Mouse (Mus musculus): ENCODE measurements around the gene Stard5.
A peak's percentile ranks its signal among the peaks of the same experiment; 100 is the strongest.

Gene Stard5

DNA sequence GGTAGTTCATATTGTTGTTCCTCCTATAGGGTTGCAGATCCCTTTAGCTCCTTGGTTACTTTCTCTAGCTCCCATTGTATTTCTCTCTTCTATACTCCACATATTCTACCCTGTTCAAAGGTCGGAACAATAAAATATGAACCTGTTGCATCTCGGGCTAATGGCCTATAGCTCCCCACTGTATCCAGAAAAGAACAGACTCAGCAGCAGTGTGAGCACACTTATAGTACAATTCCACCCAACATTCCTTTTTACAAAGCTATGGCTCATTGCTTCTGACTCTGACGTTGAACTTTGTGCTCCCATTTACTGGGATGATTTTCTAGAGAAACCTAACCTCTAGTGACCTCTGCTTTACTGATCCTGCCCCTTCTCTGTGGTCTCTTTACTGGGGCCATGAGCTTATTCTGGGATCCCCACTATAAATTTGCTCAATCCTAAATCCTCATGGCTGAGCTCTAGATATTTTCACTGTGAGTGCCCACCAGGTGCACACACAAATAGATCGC lies 34.4 kb downstream of the Stard5 start:
- DNase-seq = no peak

GRCm38 (mm10) chr7:83667936-83668645 lies 36.3 kb downstream of the Stard5 start:
- no peak for DNase-seq

DNA sequence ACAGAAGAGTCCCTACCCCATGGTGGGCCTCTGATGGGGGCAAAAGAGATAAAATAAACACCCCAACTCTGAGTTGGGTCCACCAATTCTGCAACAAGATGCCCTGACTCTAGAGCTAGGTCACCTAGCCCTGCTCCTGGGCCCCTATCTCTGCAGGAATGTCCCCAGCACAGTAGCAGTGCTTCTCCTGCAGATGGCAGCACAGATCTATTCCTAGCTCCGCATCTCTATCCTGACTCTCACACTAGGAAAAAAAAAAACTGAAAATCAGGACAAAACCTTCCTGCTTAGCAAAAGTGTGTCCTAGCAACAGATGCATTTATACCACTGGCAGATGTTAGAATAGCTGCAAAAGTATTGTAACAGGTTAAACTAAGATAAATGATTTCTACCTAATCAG lies 37.0 kb downstream of the Stard5 start:
- peak; percentile 63 to 74 for DNase-seq

DNA sequence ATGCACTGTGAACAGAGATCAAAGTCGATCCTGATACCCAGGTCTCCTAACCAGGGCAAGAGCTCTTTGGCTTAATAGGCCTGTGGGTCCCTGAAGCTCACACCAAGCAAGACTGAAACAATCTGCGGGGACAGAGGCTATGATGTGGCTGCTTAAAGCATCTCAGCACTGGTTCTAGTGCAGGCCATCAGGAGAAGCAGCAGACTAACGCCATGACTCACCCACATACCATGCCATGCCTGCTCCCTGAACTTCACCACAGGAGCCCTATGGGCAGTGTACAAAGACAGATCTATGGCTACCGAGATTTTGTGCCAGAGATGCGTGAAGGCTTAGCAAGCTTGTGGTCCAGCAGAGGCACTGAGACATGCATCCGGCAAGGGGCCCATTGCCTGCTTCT lies 39.8 kb downstream of the Stard5 start:
- DNase-seq = no peak

DNA sequence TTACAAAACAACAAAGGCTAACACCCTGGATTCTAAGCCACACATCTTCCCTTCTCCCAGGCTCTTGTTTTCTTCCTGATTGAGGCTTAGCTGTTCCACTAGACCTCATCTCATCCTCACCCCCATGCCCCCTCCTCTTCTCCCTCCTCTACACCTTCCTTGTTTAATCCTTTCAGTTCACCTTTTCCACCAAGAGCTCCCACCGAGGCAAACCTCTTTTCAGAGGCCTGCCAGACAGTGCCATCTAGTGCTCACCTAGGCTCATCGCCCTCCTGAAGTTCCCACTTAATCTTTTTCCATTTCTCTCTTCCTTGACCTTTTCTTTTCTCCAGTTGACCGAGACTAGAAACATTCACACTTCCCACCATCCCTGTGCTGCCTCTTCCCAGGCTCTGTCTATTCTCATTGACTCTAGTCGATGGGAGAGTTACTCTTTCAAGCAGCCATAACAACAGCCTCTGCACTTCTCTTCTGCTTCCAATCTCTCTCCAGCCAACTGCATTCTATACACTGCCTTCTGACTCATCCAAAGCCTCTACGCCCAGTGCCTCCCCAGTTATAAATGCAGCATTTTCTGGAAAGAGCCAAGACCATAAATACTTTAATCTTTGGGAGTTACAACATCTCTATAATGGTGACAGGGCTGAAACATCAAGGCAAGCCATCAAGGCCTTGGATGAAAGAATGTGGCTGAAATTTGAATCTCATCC lies 43.9 kb downstream of the Stard5 start:
- peak; percentile 51 to 52 for DNase-seq

GRCm38 (mm10) chr7:83677296-83677695 lies 45.5 kb downstream of the Stard5 start:
- no peak for DNase-seq

DNA sequence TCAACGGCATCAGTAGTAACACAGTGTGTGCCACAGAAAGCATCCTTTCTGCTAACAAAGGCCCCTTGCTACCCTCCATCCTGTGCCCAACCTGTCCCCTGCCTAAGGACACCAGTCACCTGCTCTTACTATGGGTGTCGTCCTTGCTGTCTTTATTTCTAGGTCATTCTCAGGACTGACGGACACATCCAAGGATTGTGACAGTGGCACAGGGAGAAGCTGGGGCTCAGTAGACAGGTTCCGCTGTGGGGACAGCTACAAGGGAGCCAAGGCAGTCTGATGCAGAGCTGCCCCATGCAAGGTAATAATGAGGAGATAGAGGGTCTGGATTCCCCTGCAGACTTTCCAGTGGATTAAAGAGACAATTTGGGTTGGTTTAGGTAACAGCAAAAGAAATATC lies 46.7 kb downstream of the Stard5 start:
- no peak for DNase-seq

DNA sequence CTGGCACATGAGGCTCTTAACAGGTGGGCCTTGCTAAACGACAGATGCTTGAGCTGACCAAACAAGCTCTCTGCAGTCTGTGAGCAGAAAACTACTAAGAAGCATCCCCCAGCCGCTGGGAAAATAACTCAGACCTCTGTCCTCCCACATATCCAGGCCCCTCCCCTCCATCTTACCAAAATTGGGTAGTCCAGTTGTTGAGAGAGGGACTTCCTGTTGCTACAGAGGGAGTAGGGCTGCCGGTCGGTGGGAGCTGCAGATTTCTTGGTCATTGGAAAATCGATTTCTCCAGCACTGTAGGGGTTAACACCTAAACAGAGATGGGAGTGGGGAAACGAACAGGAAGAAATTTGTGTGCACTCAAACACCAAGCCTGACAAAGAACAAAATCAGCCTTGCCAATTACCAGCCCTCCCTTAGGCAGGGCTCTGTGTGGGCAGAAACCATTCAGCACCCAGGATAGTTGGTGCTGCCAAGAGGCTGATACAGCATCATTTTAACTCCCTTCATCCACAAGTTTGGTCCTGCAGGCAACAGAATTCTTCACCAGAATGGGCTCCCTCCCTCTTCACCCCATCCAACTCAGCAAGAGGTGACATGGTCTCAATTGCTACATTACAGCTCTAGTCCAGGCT lies 51.0 kb downstream of the Stard5 start:
- DNase-seq = no peak

DNA sequence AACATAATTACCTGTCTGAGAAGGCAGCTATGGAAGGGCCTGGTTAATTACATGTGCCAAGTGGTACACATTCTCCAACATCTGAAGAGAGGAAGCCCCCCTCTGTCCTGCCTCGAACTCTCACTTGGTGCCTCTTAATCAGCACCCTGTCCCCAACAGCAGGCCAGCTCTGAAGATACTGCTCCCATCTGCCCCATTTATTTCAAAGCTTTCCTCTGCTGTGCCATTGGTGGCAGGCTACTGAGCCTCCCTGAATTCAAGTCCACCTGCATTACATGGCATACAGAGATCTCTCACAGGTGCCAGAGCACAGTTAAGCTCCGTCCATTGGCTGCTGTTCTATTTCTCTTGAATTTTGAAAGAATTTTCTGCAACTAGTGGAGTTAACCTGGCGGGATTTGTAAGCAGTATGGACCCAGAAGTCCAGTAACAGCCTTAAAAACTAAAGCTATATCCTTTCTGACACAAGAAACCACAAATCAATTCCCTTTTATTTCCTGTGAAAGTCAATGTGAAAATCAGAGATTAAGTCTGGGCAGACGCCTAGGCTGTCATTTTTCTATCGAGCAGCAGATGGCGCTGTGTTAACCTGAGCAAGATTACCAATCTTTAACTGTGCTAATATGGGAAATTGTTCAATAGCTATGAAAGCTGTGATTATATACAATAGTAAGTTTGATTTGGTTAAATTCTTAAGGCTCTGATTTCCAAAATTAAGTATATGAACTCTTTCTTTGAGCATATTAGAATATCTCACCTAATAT lies 63.9 kb downstream of the Stard5 start:
- peak in 1 of 2 experiments; percentile 41 for DNase-seq

DNA sequence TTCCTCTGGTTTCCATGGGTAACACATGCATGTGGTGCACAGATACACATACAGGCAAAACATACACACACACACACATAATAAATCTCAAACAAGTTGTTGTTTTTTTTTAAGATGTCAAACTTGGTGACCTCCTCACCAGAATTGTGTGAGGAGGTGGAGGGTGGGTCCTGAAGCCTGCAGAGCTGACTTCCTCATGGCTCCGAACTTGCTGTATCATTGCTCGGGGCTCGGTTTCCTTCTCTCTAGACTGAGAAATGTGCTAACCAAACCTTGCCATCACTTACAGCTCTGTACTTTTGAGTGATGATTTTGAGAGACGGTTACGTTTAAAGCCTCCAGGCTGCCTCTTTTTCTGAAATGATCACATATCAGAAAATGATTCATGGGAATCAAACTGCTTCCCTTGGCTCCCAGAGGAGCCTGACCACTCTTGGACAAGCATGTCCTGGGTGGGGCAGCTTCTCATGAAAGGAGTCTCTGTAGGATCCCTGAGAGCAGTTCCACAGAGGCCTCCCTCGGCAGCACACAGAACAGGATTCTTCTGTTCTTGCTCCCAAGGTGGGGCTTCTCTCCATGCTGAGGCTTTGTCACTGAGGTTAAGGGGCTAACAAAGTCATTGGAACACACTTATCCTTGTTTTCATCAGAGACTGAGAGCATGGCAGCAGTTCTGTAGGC lies 67.4 kb downstream of the Stard5 start:
- no peak for DNase-seq
